Mouse (Mus musculus) kidney, postnatal 4 days (tissue): Measurements from ENCODE around the gene Plcd1.

Experiments used
- DNase-seq, 2 experiments: peaks; one replicate each; pipeline ENCODE4 v3.0.0; 2021; ENCODE audit warnings: mixed read lengths in 2 of 2

The Plcd1 gene

DNA sequence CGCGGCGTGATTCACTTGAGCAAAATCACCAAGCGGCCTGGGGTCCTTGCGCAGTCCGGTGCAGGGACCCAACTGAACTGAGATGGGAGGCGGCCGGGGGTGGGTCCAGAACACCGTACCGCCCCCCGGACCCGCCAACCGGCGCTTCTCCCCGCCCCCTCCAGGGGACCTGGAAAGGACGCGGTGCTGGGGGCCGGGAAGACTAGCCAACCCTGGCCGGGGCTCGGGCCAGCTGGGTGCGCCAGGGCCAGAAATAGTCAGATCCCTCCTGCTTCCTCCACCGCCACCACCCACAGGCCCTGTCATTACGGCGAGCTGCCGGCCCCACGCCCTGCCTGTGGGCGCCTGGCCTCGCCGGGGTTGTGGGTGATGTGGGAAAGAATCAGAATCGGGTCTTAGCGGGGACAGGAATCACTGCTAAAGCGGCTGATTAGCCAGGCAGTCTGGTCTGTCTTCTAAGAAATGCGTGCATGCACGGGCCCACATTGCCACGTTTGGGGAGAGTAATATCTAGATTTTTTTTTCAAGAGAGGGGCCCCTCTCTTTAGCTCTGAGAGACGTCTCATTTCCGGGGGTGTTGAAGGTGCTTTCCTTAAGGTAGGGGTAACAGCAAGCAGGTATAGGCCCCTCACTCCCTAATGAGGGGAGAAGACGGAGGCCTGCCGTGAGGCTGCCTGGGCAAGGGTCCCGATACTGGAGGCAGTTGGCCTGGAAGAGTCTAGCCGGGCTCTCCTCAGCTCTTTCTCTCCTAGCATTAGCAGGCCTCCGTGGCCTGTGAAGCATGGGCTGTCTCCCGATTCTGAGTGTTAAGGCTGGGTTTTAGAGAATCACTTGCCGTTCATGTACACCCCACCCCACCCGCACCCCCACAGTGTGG, at the start of gene Plcd1:
TSS of gene Plcd1 (minus strand) at position 84 of the 877 bp plus-strand sequence.
- peak; percentile 93 to 95 for DNase-seq

DNA sequence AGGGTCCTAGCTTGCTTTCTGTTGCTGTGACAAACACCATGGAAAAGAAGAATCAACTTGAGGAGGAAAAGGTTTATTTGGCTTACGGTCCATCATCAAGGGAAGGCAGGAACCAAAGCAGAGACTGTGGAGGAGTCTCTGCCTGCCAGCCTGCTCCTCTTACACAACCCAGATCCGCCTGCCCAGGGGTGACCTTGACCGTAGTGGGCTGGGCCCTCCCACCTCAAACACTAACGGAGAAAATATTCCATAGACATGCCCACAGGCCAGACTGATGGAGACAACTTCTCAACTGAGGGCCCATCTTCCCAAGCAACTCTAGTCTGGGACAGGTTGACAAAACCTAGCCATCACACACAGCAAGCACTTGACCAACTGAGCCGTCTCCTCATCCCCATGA, 48.8 kb upstream of the Plcd1 start:
- DNase-seq: no peak

DNA sequence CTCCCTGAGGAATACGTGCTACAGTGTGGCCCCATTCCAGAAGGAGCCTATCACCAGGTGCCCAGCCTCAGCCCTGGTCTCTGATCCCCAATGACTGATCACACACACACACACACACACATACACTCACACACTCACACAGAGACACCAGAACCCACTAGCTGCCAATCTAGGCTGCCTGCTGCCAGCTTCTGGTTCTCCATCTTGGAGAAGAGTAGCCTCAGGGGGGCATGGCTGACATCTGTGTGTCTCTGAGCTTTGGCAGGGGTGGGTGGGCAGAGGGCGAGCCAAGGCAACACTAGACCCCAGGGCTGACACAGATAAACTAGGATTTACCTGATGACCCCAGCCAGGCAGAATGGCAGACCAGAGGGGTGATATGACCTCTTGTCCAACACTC, 45.5 kb upstream of the Plcd1 start:
- DNase-seq: no peak

DNA sequence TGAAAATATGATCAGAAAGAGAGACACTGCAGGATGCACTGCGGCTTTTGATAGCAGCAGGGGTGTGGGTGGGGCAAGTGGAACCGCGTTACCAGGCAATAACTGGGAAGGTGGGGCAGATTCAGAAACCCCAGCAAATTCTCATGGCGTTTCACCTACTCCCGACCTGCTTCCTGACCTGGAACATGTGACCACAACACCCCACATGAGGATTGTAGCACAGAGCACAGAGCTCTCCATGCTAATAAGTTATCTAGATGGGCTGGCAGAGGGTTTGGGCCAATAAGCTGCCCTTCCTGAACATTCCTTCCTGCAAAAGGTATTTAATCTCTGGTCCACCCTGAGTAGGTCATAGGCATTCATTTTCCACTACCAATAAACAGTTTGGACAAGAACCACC, 37.4 kb upstream of the Plcd1 start:
- DNase-seq: no peak

DNA sequence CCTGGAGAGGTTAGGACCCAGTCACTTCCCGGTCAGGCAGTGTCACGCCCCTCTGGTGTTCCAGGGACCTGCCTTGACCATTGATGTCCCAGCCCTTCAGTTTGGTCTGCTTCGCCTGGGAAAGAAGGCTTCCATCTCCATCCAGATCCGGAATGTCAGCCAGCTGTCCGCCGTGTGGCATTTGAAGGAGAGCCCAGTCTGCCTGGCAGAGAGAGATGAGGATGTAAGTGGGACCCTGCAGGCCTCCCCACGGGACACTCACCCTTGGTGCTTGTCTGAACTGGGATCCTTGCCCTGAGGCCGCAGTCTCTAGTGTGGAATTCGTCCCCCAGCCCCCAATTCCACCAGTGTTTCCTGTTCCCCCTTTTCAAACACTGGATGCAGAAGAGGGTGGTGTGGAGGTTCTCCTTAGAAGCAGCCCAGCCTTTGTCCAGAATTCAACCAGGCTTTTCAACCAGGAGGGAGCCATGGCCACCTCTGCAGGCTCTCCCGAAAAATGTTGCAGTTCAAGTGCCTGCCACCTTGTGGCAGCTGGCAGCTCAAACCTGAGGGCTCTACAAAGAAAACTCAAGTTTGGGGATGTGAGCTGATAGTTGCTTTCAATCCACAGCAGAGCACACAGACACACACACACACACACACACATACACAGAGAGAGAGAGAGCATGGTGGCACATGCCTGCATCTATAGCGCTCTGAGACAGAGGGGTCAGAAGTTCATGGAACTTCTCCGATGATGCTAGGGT, 35.3 kb upstream of the Plcd1 start:
- DNase-seq: peak in 1 of 2 experiments; percentile 25

DNA sequence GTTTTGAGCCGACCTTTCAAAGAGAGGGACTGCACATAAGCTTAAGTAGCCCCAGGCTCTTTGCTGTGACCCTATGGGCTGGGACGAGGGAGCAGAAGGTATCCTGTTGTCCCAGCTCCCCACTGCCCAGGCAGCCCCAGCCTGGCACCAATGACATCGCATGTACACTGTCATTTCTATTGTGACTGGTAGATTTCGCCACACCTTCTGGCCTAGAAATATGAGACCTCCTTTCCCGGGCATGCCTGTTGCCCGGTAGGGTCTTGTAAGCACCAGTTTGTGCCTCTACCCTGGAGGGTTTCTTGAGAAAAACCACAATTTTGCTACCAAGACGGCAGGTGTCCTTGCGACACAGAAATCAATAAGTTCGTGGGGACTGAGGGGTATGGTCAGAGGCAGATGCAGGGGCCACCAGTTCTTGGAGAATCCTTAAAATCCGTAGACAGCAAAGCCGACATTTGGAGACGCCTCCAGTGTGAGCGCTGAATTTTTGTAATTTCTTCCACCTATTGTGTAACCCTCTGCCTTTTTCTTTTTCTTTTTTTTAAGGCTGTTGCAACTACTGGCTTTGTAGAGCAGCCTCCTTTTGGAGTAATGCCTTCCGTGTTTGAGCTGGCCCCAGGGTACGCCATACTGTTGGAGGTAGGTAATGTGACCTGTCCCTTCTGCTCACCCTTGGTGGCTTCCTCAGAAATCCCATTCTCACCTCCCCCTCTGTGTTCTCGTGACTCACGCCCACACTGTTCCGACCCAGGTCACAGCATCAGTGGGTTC, 29.5 kb upstream of the Plcd1 start:
- no peak for DNase-seq

DNA sequence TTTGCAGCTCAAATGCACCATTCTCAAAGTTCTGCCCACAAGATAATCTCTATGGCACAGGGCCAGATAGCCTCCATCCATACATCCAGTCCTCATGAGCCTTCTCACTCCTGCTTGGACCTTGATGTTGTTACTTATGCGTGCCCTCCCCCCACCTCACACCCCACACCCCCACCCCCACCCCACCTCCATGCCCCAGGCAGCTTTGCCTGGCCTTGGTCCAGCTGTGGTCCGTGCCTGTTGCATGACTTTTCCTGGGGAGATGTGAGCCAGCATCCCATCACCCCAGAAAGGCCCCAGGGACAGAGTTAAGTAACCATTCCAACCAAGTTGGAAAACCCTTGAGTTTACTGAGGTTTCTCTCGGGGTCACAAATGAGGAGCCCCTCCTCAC, 26.9 kb upstream of the Plcd1 start:
- DNase-seq: peak in 1 of 2 experiments; percentile 30

DNA sequence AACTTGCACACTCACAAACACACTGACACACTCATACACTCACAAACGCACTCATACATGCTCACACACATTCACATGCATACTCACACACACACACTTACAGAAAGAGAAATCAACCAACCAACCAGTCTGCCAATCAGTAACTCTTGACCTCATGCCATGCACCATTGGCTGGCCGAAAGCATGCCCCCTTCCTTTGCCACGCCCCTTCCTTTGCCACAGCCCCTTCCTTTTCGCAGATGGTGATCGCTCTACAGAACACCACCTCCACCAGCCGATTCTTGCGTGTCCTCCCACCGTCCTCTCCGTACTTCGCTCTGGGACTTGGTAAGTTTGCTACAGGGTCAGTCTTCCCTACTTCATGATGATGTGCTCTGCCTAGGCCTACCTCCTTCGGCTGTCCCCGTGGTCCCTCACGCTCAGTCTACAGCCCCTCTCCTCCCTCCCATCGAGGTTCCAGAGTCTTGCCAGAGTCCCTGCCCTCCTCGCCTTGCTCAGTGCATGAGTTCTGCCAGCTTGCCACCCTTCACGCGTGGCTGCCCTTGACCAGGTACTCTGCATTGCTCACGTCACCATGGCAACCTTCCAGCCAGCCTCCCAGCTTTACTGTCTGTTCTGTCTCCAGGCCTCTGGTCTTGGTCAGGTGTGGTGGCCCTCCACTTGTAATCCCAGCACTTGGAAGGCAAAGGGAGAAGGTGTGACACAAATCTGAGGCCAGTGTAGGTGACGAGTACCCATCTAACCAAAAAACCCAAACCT, 26.3 kb upstream of the Plcd1 start:
- DNase-seq: peak; percentile 80 to 89

DNA sequence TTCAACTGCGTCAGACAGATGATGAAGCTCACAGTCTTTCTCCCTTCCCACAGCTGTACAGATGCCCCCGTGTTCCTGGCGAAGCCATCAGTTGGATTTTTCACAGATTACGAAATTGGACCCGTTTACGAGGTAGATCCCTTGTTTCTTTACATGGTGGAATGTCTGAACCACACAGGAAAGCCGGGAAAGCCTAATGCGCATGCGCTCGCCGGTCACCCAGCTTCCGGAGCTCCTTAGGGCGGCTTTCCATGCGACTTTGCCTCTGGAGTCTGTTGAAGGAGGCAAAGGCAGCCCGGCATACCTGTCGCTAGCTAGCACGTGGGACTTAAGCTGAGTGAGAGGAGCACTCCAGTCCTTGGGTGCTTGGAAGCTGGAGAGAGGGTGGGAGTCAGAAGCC, 21.6 kb upstream of the Plcd1 start:
- DNase-seq: no peak

DNA sequence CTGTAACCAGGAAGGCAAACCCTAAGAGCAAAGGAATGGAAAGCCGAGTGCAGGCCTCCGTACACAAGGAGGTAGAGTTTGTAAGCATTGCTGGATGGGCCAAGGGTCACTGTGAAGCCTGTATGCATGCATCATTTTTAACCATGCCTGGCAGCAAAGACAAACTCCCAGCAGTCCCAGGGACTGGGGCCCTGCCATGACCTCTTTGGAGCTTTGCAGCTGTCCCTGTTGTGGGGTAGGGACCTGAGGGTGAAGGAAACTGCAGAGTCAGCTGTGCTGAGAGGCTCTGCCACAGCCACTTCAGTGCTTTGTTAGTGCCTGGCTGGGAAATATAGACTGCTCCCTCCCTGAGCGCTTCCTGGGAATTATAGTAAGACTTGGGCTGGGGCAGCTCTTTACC, 17.3 kb upstream of the Plcd1 start:
- DNase-seq: peak in 1 of 2 experiments; percentile 29

DNA sequence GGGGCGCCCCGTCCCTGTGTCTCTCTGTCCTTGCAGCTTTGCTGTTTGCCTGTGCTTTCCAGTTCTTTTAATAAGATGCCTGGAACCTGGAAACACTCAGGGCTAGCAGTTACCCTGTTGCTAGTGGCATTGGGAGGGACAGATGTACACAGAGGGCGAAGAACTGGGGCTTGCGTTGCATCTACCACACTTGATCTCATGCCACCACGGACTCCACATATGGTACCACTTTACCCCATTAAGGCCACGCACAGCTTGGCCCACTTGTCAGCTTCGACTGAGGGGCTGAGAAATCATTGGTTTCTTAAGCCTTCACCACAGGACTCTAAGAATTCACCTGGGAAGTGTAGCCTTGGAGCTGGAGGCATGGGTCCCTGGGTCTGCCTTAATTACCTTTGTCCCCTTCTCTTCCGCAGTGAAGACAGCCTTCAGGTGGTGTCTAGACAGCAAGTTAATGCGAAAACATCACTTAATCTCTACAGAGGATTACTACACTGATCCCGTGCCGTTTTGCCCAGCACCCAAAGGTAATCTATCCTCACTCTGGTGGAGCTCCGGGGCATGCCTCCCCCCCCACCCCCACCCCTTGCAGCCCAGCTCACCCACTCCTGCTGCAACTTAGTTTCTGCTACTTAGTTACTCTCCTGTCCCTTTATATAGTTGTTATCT, 16.5 kb upstream of the Plcd1 start:
- no peak for DNase-seq

DNA sequence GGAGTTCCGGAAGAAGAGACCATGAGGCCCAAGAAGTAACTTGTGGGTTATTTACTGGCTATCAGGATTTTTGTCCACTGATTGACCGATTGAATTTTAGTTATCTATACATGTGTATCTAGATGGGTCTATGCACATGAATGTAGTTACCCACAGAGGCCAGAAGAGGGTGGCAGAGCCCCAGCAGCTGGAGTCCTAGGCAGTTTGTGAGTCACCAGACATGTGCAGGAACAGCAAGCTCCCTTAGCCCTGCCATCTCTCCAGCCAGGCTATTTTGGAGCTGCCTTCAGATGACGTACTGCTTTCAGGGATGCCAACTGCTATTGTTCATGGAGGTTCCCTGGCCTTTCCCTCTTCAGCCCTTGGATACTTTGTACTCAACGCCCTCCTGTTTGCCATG, 14.3 kb upstream of the Plcd1 start:
- DNase-seq: peak; percentile 51 to 61

DNA sequence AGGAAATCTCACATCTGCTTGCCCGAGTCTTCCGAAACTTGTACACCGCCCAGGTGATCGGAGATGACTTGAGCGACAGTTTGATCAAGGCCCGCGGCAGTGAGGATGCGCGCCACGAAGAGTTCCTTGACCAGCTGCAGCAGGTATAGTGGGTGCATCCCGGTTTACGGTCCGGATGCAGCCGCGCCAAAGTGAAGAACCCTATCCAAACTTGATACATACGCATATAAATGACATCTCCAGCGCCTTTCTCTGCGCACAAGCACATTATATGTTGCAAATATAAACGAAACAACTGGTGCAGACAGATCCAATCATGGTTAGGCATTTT, 9.4 kb upstream of the Plcd1 start:
- DNase-seq: no peak

DNA sequence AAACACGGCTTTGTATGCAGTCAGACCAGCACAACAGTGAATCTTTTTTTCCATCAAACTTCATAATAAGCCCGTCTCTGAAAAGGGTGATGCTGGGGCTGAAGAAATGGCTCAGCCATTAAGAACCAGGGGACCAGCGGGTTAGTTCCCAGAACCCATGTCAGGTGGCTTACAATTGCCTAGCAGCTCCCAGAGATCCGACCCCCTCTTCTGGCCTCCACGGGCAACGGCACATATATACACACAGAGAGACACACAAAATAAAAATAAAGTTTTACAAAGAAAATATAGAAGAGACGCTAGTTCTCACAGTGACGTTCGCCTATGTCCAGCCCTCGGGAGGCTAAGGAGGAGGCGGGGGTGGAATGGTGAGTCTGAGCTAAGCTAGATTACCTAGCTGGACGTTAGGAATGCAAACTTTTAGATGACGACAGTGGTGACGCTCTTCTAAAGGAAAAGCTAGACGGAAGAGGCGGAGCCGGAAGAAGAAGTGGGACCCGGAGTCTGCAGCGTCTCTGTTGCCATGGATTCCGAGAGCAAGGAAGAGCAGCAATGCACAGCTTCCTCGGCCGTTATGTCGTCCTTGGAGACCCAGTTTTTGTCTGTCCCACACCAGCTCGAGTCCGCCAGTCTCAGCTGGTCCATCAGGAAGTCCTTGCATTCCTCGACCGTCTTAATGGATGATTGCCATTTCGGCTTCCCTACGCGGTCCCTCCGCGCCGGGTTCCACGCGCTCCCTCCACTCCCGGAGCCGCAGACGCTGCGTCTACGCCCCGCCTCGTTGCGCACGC, 8.9 kb upstream of the Plcd1 start, which contains the start of gene Dlec1:
TSS of gene Dlec1 (plus strand) at position 487 of the 791 bp plus-strand sequence.
- DNase-seq: peak; percentile 77 to 85

DNA sequence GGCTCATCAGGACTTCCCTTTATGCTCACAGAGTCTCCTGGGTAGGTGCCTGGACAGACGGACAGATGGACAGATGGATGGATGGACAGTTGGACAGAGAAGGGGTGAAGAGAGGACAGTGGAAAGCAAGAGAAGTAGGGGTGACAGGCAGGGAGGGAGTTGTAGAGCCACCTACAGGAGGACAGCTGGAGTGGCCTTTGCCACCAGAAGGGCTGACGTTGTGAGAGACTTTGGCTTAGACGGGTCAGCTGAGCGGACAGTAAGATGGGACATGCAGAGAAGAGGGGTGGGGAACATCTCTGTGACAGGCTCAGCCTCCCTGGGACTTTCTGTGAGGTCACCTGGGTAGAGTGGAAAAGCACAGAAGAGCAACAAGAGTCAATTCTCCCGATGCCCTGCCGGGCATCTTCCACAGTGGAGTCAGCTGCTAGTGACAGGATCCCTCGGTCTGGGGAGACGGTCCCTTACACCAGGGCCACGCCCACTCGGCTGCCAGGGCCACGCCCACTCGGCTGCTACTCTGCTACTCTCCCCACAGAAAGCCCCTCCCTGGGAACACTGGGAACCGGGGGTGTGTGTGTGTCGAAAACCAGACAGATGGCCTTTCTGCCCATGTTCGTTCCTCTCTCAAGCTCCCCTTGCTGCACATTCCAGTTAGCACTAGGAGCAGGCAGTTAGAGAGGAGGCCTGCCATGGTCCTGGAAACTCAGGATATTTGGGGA, 7.0 kb upstream of the Plcd1 start:
- DNase-seq: peak; percentile 65 to 74

DNA sequence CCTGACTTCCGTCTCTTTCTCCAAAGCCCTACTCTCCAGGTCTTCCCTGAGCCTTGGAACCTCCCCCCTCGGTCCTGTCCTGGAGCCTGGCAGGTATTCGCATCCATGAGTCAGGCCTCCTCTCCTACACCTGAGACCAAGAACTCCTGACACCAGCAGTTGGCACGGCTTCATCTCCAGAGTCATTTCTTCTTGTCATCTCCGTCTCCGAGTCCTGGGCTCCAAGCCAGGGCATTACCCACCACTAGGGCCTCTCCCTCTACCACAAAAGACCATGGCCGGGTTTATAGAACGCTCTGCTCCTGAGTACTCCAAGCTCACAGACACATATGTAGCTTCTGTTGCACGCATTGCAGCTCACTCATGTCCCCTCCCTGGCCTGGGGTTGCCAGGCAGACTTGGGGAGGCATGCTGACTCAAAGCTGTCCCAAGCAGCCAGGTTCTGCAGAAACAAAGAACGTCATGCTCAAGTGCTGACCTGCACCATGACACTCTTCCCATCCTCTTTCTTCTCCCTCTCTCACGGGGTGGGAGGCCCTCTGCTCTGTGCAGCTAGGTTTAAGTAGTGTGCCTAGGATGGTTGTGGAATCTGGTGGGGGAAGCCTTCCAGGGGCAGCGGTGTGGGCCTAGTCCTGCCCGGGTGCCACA, 1.3 kb upstream of the Plcd1 start:
- no peak for DNase-seq

DNA sequence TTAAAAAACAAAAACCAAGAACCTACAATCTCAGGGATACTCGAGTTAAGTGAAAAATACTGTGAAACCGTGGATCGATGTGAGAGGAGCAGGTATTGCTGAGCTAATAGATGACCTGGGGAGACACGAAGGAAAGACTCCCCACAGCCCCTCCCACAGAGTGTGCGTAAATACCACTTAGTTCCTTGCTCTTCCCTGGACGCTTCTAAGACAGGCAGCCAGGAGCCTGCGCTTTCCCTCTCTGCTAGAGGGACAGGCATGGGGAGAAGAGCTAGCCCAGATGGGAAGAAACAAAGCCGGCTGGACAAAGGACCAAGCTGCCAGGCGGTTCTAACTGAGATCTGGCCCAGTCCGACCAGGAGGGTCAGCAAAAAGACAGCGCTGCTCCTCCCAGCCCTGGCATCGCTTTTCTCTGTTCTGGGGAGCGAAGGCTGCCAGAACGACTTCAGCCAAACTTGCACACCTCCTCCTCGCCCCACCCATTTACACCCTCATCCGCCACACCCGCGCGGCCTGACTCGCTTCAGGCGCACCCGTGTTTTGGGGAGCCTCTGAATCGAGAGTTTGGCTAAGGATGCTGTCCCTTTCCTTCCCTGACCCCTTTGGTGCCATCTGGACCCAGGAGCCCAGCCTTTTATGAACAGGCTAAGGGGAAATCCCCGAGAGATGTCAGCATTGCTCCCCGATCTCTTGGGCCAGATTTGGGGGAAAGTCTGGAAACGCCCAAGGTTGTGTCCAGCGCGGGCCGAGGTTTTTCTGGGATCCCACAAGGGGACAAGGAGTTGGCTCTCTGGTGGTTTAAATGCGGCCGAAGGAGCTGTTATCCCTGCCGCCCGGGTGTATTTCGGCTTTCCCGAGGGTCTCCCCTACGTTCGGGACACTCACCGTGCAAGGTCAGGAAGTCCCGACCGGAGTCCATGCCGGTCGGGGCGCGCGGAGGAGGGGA, 556 bp downstream of the Plcd1 start:
- DNase-seq: peak; percentile 41 to 49

DNA sequence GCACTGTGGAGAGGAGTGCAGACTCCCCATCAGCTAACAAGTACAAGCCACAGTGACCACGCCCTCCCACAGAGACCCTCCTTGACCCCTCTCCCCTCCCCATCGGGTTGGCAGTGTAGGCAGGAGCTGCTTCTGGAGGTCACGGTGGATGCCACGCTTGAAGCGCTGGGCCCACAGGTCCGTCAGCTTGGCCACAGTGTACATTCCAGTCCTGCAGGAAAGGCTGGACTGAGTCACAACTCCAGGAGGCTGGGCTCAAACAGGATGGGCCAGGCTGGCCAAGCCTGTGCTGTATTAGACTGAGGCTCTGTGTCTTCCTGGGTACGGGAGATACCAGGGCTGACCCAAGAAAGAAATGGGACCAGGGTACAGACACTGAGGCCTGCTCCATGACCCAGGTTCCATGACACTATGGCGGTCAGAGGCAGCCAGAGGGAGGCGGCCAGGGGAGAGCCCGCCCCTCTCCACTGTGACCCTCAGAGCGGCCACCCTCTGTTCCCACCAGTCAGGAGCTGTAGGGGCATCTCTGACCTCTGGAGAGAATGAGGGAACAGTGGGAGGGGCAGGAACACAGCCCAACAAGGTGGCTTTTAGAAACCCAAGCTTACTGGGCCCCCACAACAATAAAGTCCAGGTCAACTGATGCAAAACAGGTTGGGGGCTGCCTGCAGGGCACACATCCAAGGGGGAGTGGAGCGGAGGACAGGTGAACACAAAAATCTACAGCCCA, 1.6 kb downstream of the Plcd1 start:
- peak in 1 of 2 experiments; percentile 33 for DNase-seq
